Mouse (Mus musculus): ENCODE measurements at regions not wholly inside any gene's neighbourhood (a gene's known extent, or its start where the extent isn't known, plus 50 kb on each side); places are given as distances from the start of the nearest gene placed in this dataset.

- TF ChIP-seq CTCF (IDR thresholded peaks at IDR 0.05): no peak
- no peak for TF ChIP-seq POLR2A (IDR thresholded peaks at IDR 0.05; ENCODE audit: insufficient read depth, low read depth, low read length)
Observed at GRCm38 (mm10) chr13:106514510-106515169, 422.1 kb downstream of the Ipo11 start.

Data from heart, adult 2 months (tissue).